Mouse (Mus musculus) forelimb bud, embryonic 11.5 days (tissue): ENCODE results near the gene Slc16a6.

Source experiments
- DNase-seq: peaks from one replicate; pipeline ENCODE4 v3.0.0-alpha.2; 2012; ENCODE audit warnings: low read depth, low spot score

The Slc16a6 gene

GRCm38 (mm10) chr11:109487111-109487510 is 13.7 kb upstream of the Slc16a6 start:
- DNase-seq = no peak

- DNase-seq = no peak
Observed at GRCm38 (mm10) chr11:109485398-109486045, 12.1 kb upstream of the Slc16a6 start.

GRCm38 (mm10) chr11:109480440-109480839 is 7.0 kb upstream of the Slc16a6 start:
- no peak for DNase-seq

- no peak for DNase-seq
Observed at GRCm38 (mm10) chr11:109479575-109480285, 6.3 kb upstream of the Slc16a6 start.

GRCm38 (mm10) chr11:109477606-109478380 is 4.4 kb upstream of the Slc16a6 start:
- no peak for DNase-seq

GRCm38 (mm10) chr11:109476653-109477052 is 3.3 kb upstream of the Slc16a6 start:
- DNase-seq = no peak

- DNase-seq = no peak
Observed at GRCm38 (mm10) chr11:109476241-109476640, 2.8 kb upstream of the Slc16a6 start.

- DNase-seq = no peak
Observed at GRCm38 (mm10) chr11:109475717-109476116, 2.3 kb upstream of the Slc16a6 start.

GRCm38 (mm10) chr11:109474836-109475235 is 1.4 kb upstream of the Slc16a6 start:
- no peak for DNase-seq

GRCm38 (mm10) chr11:109474086-109474742 is 816 bp upstream of the Slc16a6 start:
- peak; percentile 39 for DNase-seq

GRCm38 (mm10) chr11:109472821-109473170 is 602 bp downstream of the Slc16a6 start:
- peak; percentile 59 for DNase-seq

GRCm38 (mm10) chr11:109472171-109472691 is 1.2 kb downstream of the Slc16a6 start:
- peak; percentile 43 for DNase-seq

GRCm38 (mm10) chr11:109470921-109471861 is 2.2 kb downstream of the Slc16a6 start:
- no peak for DNase-seq

GRCm38 (mm10) chr11:109470170-109470569 is 3.2 kb downstream of the Slc16a6 start:
- no peak for DNase-seq

- no peak for DNase-seq
Observed at GRCm38 (mm10) chr11:109468133-109468532, 5.3 kb downstream of the Slc16a6 start.

GRCm38 (mm10) chr11:109466987-109467386 is 6.4 kb downstream of the Slc16a6 start:
- DNase-seq = no peak

GRCm38 (mm10) chr11:109465068-109465467 is 8.3 kb downstream of the Slc16a6 start:
- no peak for DNase-seq

- DNase-seq = no peak
Observed at GRCm38 (mm10) chr11:109460586-109460985, 12.8 kb downstream of the Slc16a6 start.

GRCm38 (mm10) chr11:109458165-109458564 is 15.2 kb downstream of the Slc16a6 start:
- DNase-seq = no peak

GRCm38 (mm10) chr11:109456261-109456660 is 17.1 kb downstream of the Slc16a6 start:
- no peak for DNase-seq

GRCm38 (mm10) chr11:109451169-109451568 is 22.2 kb downstream of the Slc16a6 start:
- DNase-seq = no peak
